10 mouse cellular contexts compared by ENCODE assay signal in genomic region chr2:28536766-28537633, GRCm38 (mm10). TPM values are rescaled to one million over a fixed set of nuclear protein-coding genes. Genes with fewer than 3 reads are reported as not detected.
A peak's percentile ranks its signal among the peaks of the same experiment; 100 is the strongest.
DNase-seq lines count a peak whose midpoint lies in the region; ATAC-seq and TF ChIP-seq lines count a peak whose summit lies in the region.
"Had no signal": no experiment of that assay in that cellular context is flagged by ENCODE, and none has a peak within 500 bp of the region (broad histone marks: within the 10 kb centered on the region; RNA-seq: fewer than 3 reads in every experiment).

No protein-coding gene starts in this region.

- peak overlapping the region; percentile 30 for H3K27ac ChIP-seq in spleen, adult 2 months (ENCODE audit: insufficient read depth, low read length)

- H3K4me1 ChIP-seq in spleen, adult 2 months (ENCODE audit: control insufficient read depth, insufficient read depth, insufficient read length) = peaks cover 62% of the 10 kb centered on the region

- TF ChIP-seq CTCF in spleen, adult 2 months (IDR thresholded peaks at IDR 0.05; ENCODE audit: extremely low read depth, insufficient read depth, insufficient read length, insufficient replicate concordance) = no peak

- no peak for TF ChIP-seq POLR2A in spleen, adult 2 months (IDR thresholded peaks at IDR 0.05; ENCODE audit: low read depth, low read length)

- peak; percentile 71 for DNase-seq in cerebellum, adult 9-11 months
- DNase-seq in cerebellum, postnatal 4 days (ENCODE audit: low spot score in 2 of 2) = no peak
- no peak for DNase-seq in spleen, adult 2 months (ENCODE audit: low read depth in 1 of 2, low spot score in 2 of 2)
- no peak for DNase-seq in spleen, postnatal 10 days (ENCODE audit: low spot score in 2 of 2)
- DNase-seq in large intestine, adult 2 months (ENCODE audit: low read depth, low spot score) = peak; percentile 82
- DNase-seq in ovary, postnatal 14 days (ENCODE audit: low spot score) = no peak
- no peak for DNase-seq in heart, postnatal 4 days

- 70% methylated on average over 11 of the region's 11 CpGs for WGBS in spleen, adult 2 months
- 38% methylated on average over 11 of the region's 11 CpGs for WGBS in large intestine, adult 2 months

- ATAC-seq in megakaryocyte progenitor cell, adult 5-6 weeks (replicated peaks; ENCODE audit: poor library complexity) = no peak

- no peak overlapping the region for H3K4me3 ChIP-seq in spleen, adult 2 months (ENCODE audit: extremely low read depth, insufficient read depth, insufficient read length)

- H3K27me3 ChIP-seq in spleen, adult 2 months (ENCODE audit: control insufficient read depth, insufficient read depth, low read length) = no peaks in the 10 kb centered on the region

- no peaks in the 10 kb centered on the region; the same call in 1 of the 2 replicates for H3K36me3 ChIP-seq in spleen, adult 2 months (ENCODE audit: control insufficient read depth, insufficient read depth, low read length)

RNA-seq across cellular contexts. Expression of gene Ralgds, which starts 24.1 kb away (rescaled TPM):
- 36.6 and 43.4 TPM in 2 replicates for polyA plus RNA-seq in spleen, adult 2 months (2012; rRNA removed)
- polyA plus RNA-seq in large intestine, adult 2 months (2012; rRNA removed) = 60.9 and 80.2 TPM in 2 replicates
- 3.4 and 7.4 TPM in 2 replicates for total RNA-seq in megakaryocyte progenitor cell, adult 5-6 weeks (2015)
- total RNA-seq in megakaryocyte progenitor cell, adult 5-6 weeks (2017) = 3.2 and 3.3 TPM in 2 replicates
- 10 to 100 TPM; 23.9 to 26.0 TPM for total RNA-seq in heart, postnatal 4 days (2021)

RNA-seq across cellular contexts. Expression of gene Cel, which starts 26.2 kb away (rescaled TPM):
- 1,405 and 1,688 TPM in 2 replicates for polyA plus RNA-seq in spleen, adult 2 months (2012; rRNA removed)
- polyA plus RNA-seq in large intestine, adult 2 months (2012; rRNA removed) = 0.27 and 0.48 TPM in 2 replicates
- not detected in 2 replicates for total RNA-seq in megakaryocyte progenitor cell, adult 5-6 weeks (2015)
- total RNA-seq in megakaryocyte progenitor cell, adult 5-6 weeks (2017) = not detected in 2 replicates
- total RNA-seq in heart, postnatal 4 days (2021) = not detected
- polyA plus RNA-seq: C2C12; limb, embryonic 11.5 days had no signal

RNA-seq across cellular contexts. Expression of gene Gm10134, which starts 31.1 kb away (rescaled TPM):
- 0.46 TPM in 1 of 2 replicates, not detected in the other for polyA plus RNA-seq in spleen, adult 2 months (2012; rRNA removed)
- polyA plus RNA-seq in large intestine, adult 2 months (2012; rRNA removed) = 1.6 and 3.2 TPM in 2 replicates
- not detected in 2 replicates for total RNA-seq in megakaryocyte progenitor cell, adult 5-6 weeks (2015)
- not detected in 2 replicates for total RNA-seq in megakaryocyte progenitor cell, adult 5-6 weeks (2017)
- total RNA-seq in heart, postnatal 4 days (2021) = 1 to 10 TPM in 1 of 2 experiments, not detected in 1; 1.2 TPM
- polyA plus RNA-seq: C2C12; limb, embryonic 11.5 days had no signal

RNA-seq across cellular contexts. Expression of gene Gbgt1, which starts 40.3 kb away (rescaled TPM):
- polyA plus RNA-seq in spleen, adult 2 months (2012; rRNA removed) = 2.9 and 3.7 TPM in 2 replicates
- polyA plus RNA-seq in large intestine, adult 2 months (2012; rRNA removed) = 5.6 and 10.1 TPM in 2 replicates
- total RNA-seq in megakaryocyte progenitor cell, adult 5-6 weeks (2015) = not detected in 2 replicates
- not detected in 2 replicates for total RNA-seq in megakaryocyte progenitor cell, adult 5-6 weeks (2017)
- 1 to 10 TPM in 1 of 2 experiments, under 1 TPM in 1; 0.83 to 1.8 TPM for total RNA-seq in heart, postnatal 4 days (2021)
- polyA plus RNA-seq: C2C12; limb, embryonic 11.5 days had no signal

RNA-seq across cellular contexts. Expression of gene Gtf3c5, which starts 46.6 kb away (rescaled TPM):
- polyA plus RNA-seq in spleen, adult 2 months (2012; rRNA removed) = 13.3 and 15.4 TPM in 2 replicates
- polyA plus RNA-seq in large intestine, adult 2 months (2012; rRNA removed) = 20.7 and 21.5 TPM in 2 replicates
- total RNA-seq in megakaryocyte progenitor cell, adult 5-6 weeks (2015) = 16.2 and 19.1 TPM in 2 replicates
- 11.0 and 13.0 TPM in 2 replicates for total RNA-seq in megakaryocyte progenitor cell, adult 5-6 weeks (2017)
- total RNA-seq in heart, postnatal 4 days (2021) = 10 to 100 TPM; 17.8 to 18.3 TPM

Comparison
In these comparisons a context has a peak if more than half of its experiments do, and no peak if none do; other contexts are left out.
1. DNase-seq: peak in cerebellum, adult 9-11 months (single experiment) and large intestine, adult 2 months (single experiment); none in cerebellum, postnatal 4 days (0 of 2), spleen, adult 2 months (0 of 2), spleen, postnatal 10 days (0 of 2), ovary, postnatal 14 days (single experiment) and heart, postnatal 4 days (single experiment).